Mouse (Mus musculus) urinary bladder, postnatal 4 days (tissue): ENCODE measurements around the gene Osbpl8.
A peak's percentile ranks its signal among the peaks of the same experiment; 100 is the strongest.

Experiments used
- DNase-seq, 2 experiments: peaks; one replicate each; pipeline ENCODE4 v3.0.0; 2021 to 2022; ENCODE audit warnings: low spot score in 2 of 2

The Osbpl8 gene

DNA sequence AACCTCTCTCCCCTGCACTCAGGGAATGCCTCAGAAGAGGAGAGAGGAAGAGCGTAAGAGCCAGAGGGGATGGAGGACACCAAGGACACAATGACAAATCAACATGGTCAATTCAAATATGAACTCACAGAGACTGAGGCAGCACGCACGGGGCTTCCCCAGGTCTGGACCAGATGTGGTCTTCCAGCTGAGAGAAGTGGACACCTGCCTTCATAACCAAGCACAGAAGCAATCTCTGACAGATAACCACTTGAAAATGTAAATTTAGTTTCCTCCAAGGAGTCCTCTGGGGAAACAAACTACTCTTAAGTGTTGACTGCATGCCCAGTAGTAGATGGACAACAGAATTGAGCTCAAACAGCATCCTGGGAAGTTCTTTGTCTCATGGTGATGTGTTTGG, 9.5 kb upstream of the Osbpl8 start:
- no peak for DNase-seq

DNA sequence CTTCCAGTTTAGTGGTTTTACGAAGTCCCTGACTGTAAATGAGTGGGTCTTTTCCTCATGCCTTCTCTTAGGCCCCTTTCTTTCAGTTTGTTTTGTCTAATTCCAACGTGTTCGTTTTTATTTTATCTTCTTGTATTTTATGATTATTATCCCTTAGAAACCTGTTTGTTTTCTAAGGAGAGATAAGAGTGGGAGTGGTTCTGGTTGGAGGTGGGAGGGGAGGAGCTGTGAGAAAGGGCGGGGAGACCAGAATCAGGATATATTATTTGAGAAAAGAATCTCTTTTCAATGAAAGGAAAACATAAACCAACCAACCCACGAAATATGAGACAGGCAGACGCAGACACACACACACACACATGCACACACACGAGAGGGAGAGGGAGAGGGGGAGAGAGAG, 9.0 kb upstream of the Osbpl8 start:
- no peak for DNase-seq

GRCm38 (mm10) chr10:111156394-111157190, 8.0 kb upstream of the Osbpl8 start:
- no peak for DNase-seq

- no peak for DNase-seq
Measured at GRCm38 (mm10) chr10:111157241-111157659, 7.3 kb upstream of the Osbpl8 start.

DNA sequence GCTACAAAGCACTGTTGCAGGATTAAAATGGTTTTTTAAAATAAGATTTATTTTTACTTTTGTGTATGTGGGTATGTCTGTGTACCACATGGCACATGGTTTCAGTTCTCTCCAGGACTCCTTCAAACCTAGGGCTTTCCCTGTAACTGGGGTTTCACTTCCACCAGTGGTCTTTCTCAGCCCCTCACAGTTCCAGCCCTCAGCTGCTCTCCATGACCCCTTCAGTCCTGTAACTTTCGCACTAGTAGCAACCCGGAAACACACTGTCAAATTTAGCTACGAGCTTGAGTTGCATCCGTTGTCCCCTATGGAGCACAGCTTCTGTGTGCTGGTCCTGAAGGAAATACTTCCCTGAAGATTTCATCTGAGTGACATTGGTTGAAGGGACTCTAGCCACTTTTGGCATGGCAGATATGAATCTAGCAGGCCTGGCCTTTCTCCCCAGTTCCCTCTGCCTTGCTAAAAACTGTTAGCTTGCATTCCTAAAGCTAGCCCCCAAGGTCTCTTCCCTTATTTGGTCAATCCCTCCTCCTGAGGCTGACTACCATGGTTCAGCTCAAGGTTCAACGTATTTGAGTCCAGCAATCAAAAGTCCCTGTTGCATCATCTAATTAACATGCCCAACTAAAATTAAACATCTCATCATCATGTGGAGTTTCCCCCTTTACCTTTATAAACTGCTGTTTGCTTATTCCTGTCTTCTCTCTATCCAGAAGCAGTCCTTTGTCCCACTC, 4.6 kb upstream of the Osbpl8 start:
- DNase-seq: no peak

DNA sequence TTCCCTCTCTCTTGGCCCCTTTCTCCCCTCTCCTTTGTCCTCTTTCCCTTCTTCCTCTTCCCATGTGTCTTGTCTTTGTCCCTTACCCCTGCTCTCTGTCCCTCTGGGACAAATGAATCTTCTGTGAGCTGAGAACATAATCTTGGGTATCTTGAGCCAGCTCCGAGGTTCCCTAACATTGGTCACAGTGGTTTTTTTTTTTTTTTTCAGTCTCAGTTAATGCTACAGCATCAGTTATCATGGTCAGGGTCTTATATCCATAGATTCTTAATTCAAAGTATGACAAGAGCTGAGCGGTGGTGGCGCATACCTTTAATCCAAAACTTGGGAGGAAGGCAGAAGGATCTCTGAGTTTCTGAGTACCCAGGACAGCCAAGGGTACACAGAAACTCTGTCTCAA, 4.0 kb upstream of the Osbpl8 start:
- no peak for DNase-seq

GRCm38 (mm10) chr10:111161373-111161772, 3.2 kb upstream of the Osbpl8 start:
- DNase-seq: no peak

DNA sequence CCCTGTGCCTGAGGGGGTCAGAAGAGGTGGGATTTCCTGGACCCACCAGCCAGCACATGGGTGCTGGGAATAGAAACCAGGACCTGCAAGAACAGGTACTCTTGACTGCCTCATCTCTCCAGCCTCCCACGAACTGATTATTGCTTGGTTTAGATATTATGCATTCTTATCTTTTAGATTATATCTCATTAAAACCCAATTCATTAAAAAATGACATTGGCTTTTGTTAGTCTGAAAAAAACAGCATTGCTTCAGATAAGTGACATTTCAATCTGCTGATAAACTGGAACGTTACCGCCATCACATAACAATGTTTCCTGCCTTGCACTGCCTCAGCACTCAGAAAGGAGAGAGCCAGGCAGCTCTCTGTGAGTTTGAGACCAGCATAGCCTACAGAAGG, 1.5 kb upstream of the Osbpl8 start:
- no peak for DNase-seq

GRCm38 (mm10) chr10:111163601-111164240, 831 bp upstream of the Osbpl8 start:
- DNase-seq: no peak

DNA sequence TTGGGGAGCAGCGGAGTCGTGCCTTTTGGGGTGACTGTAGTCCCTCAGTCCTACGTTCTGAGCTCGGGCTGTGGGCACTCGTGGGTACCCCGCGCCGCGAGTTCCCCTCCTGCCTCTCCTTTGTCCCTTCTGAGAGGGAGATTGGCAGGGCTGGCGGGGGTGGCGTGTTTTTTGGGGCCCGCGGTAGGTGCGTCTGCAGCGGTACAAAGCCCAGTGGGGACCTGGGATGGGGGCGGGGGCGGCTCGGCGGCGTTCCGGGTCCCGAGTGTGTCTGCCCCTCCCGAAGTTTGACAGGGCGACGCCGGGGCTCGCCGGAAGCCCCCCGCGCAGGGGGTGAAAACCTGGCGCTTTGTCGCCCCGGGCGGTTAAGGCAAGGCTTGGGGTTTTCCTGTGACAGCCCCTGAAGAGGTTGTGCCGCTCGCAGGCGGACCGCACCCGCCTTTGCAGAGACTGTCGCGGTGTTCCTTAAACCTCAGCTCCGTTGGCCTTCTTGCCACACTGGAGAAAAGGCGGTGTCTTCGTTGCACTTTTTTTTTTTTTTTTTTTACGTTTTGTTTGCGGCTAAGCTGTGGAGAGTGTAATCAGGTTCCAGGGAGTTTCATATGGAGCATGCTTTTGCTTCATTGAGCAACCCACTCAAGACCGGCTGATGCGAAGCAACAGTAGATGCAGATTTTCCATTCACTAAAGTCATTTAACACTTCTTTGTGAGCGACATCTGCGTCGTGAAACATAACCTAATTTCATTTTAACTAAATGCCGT, 848 bp downstream of the Osbpl8 start:
- peak; percentile 32 to 61 for DNase-seq

GRCm38 (mm10) chr10:111166057-111166841, 1.7 kb downstream of the Osbpl8 start:
- DNase-seq: no peak

GRCm38 (mm10) chr10:111167444-111167843, 2.9 kb downstream of the Osbpl8 start:
- DNase-seq: no peak

- no peak for DNase-seq
Measured at GRCm38 (mm10) chr10:111168305-111168704, 3.8 kb downstream of the Osbpl8 start.

DNA sequence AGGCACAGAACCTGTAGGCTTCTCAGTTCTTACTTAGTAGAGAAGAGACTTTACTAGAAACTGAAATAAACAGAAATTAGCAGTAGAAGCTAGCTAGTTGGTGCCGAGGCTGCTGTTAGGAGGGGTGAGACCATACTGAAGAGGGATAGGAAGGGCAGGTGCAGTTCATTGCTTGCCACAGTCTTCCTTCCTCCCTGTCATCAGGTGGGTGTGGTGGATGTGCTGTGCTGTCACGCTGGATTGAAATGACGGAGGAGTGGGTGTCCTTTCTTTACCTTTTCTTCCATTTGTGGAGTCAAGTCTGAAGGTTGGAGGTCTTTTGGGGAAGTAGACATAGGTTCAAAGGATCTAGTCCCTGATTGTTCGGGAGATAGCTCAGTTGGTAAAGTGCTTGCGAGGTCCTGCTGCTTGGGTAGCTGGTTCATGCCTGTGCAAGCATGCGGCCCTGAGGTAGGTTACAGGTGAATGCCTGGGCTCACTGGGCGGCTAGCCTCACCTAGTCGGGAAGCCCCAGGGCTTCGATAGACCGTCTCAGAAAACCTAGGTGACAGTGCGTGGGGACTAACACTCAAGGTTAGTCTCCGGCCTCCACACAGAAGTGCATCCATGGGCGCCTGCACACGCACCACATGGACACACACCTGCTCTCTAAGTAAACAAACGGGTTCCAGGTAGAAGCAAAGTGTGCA, 6.8 kb downstream of the Osbpl8 start:
- DNase-seq: no peak

DNA sequence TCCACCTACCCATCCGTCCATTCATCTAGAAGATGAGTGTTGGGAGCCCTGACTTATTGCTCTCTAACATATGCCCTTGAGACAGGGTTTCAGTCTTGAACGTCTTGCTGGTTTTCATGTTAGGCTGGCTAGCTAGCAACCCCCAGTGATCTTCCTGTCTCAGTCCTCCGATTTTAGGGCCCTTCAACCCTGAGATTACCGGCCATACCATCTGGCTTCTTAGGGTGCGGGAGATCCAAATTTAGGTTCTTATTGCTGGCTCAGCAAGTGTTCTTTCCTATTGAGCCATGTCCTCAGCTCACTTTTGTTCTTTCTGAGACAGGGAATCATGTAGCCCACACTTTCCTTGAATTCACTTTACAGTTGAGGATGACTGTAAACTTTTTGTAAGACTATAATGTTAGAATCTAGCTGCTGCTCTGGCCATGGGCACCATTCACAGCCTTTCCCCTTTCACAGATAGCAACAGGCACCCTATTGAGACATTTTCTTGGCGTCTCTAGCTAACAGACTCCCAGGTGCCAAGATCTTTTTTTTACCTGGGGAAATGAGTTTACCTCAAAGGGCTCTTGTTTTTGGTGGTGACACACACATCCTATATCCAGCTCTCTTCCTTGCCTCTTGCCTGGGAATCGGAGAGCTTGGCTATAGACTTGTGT, 9.2 kb downstream of the Osbpl8 start:
- no peak for DNase-seq

GRCm38 (mm10) chr10:111177336-111177735, 12.8 kb downstream of the Osbpl8 start:
- no peak for DNase-seq

GRCm38 (mm10) chr10:111178024-111178423, 13.5 kb downstream of the Osbpl8 start:
- DNase-seq: no peak

DNA sequence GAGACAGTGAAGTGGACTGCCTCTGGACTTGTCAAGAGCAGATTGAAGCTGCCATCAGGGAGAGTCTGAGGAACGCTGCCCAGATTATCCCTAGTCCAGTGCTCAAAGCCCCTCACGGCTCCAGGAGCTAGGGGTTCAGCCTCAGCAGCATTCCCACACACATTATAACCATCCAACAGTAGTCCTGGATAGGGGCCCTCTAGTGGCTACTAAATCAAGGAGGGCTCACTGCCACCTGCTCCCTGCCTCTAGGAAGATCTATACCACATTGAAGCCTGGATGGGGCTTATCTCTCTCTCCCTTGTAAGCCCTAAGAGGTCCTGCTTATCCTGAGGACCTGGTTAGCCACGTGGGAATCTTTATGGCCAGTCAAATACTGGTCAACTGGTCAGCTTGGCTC, 16.1 kb downstream of the Osbpl8 start:
- DNase-seq: no peak

- no peak for DNase-seq
Measured at GRCm38 (mm10) chr10:111183634-111184270, 19.2 kb downstream of the Osbpl8 start.
